Mouse (Mus musculus) adrenal gland, postnatal 4 days (tissue): ENCODE data around the gene Aldob. TPM values are rescaled to one million over a fixed set of nuclear protein-coding genes. Genes with fewer than 3 reads are reported as not detected.

ENCODE experiments used
- DNase-seq, 2 experiments: peaks; one replicate each; pipeline ENCODE4 v3.0.0; 2021 to 2022; ENCODE audit warnings: low spot score in 2 of 2, mixed read lengths in 2 of 2
- long read RNA-seq, 2 experiments: library from polyadenylated mRNA; stranded (forward); transcript quantifications; one replicate each; pipeline ENCODE4 v2.0.0; 2021
- total RNA-seq, 2 experiments: library from RNA; stranded (reverse); gene quantifications; 2 replicates each; pipeline ENCODE4 v1.2.3; 2021

Aldob gene
- total RNA-seq, result 100 to 1,000 TPM; 112 to 217 TPM
- long read RNA-seq, experiment 1, transcript Aldob-201 (9 exons, 2,016 nt), result major isoform, 213 of 232 reads
- long read RNA-seq, experiment 1, partial matches to known transcripts, result 15 of 232 reads
- long read RNA-seq, experiment 1, other reads (novel, unspliced or antisense), result 4 of 232 reads
- long read RNA-seq, experiment 2, transcript Aldob-201 (9 exons, 2,016 nt), result major isoform, 152 of 171 reads
- long read RNA-seq, experiment 2, partial matches to known transcripts, result 6 of 171 reads
- long read RNA-seq, experiment 2, other reads (novel, unspliced or antisense), result 13 of 171 reads

GRCm38 (mm10) chr4:49549383-49549782, at the start of gene Aldob:
Aldob (minus strand) TSS chr4:49549546.
- DNase-seq, result no peak

DNA sequence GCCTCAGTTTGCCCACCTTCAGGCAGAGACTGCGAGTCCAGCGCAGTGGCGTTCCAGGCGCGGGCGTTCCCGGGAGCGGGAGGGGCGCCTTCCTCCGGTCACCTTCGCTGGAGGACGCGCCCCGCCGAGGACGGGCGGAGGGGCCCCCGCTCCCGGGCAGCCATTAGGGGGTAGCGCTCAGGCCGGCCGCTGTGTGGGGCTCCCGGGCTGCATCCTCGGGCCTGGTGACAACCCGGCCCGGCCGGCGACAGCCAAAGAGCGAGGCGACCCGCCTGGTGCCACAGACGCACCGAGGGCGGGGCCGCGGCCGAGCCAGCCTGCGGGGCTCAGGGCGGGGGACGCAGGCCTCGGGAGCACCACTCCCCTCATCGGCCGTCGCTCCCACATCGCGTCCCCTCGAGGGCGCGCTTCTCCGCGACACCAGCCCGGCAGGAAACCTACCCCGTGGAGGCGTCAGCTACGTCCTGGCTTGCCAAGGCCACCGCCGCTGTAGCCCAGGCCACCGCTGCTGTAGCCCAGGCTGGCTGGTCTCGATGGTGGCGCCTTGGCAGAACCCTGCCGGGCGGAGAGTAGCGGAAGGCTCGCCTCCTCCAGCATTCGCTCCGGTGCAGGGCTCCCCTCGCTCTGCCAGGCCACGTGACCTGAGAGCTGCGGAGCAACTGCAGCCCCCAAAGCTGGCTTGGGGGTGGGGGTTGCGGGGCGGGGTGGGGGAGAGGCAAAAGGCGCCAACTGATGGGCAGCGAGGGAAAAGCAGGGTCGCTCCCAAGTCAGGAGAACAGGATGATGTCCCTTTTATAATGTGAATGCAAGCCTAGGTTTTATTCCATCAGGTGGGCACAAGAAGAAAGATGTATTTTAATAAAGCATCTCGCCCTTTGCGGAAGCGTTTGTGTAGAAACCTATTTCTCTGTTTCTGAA, 48.1 kb upstream of the Aldob start, which contains the start of gene Tmem246:
Gene Tmem246, minus strand, starts transcription at position 694 of the 918 bp plus-strand sequence.
- DNase-seq, result peak; percentile 32 to 36

GRCm38 (mm10) chr4:49596846-49597182, 47.5 kb upstream of the Aldob start:
- peak in 1 of 2 experiments; percentile 8 for DNase-seq

DNA sequence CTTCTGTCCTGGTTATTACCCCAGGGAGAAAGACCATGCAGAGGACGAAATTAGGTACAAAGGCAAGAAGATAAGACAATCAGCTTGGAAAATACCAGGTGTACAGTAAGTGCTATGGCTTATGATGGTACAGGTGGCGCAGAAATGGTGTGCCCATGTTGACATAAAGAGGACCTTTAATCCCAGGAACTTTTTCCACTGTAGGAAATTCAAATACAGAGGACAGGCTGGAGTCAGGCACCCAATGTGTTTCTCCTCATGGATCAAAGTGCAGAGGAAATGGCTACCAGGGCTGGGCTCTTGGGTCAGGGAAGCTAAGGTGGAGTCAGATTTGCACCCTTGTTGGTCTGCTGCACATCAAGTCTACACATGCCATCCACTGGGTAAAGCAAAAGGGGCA, 40.8 kb upstream of the Aldob start:
- DNase-seq, result no peak

- DNase-seq, result no peak
Observed at GRCm38 (mm10) chr4:49586811-49587210, 37.5 kb upstream of the Aldob start.

- DNase-seq, result no peak
Observed at GRCm38 (mm10) chr4:49585524-49586101, 36.3 kb upstream of the Aldob start.

DNA sequence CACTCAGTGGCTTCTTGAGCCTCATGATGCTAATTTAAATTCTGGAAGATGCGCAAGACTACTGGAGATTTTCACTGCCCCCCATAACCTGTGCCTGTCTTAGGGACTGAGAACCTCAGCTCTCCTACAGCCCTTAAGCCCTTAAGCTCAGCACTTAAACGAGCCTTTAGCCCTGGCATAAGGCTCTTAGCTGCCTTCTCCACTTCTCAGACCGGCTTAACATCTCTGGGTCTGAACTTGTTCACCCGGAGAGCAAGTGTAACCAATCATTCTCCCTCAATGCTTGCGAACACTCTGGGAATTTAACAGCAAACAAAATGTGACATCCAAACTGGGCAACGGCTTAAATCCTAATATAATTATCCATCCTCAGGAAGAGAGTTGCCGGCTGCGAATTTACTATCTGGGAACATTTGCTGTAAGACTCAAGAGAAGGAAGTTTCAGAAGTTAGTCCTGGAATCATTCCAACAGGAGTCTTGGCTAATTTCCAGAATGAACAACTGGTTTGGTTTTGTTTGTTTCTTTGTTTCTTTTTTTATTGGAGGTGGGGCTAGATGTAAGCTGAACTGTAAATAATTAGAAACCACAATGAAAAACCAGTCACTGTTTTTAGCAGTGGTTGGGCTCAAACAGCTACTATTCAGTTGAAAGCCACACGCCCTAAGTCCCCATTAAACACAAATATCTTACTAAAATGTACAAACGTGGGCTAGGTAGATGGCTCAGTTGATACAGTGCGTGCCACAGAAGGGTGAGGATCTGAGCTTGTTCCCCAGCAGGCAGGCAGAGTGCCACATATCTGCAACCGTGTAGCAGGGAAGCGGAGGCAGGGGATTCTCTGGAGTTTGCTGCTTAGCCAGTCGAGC, 34.9 kb upstream of the Aldob start:
- no peak for DNase-seq

DNA sequence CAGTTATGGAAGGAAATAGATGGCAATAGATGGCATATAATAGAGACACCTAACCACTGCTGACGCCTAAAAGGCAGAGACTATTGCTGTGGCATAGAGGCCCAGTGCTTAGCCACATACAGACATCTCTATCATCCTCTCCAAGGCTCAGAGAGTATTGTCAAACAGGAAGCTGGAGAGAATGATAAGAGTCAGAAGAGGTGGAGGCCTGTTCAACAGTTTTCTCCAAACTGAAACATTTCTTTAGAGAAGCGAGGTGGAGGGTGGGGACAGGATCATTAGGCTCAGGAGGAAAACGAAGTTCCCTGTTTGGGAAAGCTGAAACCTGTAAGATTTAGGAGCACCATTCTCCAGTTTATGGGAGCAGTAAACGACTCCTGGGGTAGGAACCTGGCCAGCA, 31.9 kb upstream of the Aldob start:
- no peak for DNase-seq

- no peak for DNase-seq
Observed at GRCm38 (mm10) chr4:49572194-49572593, 22.8 kb upstream of the Aldob start.

DNA sequence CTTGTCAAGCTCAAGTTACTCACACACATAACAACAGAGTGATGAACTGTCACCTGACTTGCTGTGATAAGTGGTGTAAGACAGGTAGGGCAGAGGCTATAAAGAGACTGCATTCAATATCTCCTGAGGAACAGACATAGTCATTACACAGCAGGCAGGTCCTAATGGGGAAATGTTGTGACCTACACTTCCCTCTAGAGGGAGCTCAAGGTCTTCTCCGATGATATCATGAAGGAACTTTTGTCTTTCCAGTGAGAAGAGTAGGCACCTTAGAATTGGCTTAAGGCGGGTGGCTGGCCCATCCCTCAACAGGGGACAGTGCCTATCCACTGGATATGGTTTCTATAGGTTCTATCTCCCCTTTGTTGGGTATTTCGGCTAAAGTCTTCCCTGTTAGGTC, 18.3 kb upstream of the Aldob start:
- no peak for DNase-seq

GRCm38 (mm10) chr4:49559915-49560772, 10.8 kb upstream of the Aldob start:
- DNase-seq, result peak in 1 of 2 experiments; percentile 16

GRCm38 (mm10) chr4:49558181-49558580, 8.8 kb upstream of the Aldob start:
- DNase-seq, result no peak

- no peak for DNase-seq
Observed at GRCm38 (mm10) chr4:49557375-49557774, 8.0 kb upstream of the Aldob start.

- DNase-seq, result no peak
Observed at GRCm38 (mm10) chr4:49553380-49553779, 4.0 kb upstream of the Aldob start.

DNA sequence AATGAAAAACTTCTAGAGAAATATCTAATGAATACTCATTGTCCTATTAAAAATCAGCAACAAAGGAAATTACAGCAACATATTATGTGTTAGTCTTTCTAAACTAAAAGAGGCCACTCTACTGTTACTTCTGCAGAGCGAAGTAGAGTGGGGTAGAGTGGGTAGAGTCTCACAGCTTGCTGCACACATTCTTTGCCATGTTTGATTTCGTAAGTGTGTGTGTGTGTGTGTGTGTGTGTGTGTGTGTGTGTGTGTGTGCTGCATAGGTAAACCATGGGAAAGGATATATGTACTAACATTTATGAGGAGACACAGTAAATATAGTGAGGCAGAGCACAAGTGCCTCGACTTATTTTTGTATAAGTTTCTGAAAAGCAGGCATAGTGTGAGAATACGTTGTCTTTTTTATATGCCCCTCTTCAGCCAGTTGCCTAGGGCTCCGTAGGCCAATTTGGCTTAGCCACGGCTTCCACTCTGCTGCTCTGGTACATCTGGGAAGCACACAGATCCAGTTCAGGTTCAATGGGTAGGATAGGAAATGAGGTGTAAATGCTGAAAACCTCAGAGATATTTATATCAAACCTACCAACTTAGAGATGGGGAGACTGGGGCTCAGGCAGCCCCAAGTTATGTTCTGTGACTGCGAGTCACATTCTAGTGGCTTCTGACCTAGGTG, 1.7 kb downstream of the Aldob start:
- DNase-seq, result no peak

DNA sequence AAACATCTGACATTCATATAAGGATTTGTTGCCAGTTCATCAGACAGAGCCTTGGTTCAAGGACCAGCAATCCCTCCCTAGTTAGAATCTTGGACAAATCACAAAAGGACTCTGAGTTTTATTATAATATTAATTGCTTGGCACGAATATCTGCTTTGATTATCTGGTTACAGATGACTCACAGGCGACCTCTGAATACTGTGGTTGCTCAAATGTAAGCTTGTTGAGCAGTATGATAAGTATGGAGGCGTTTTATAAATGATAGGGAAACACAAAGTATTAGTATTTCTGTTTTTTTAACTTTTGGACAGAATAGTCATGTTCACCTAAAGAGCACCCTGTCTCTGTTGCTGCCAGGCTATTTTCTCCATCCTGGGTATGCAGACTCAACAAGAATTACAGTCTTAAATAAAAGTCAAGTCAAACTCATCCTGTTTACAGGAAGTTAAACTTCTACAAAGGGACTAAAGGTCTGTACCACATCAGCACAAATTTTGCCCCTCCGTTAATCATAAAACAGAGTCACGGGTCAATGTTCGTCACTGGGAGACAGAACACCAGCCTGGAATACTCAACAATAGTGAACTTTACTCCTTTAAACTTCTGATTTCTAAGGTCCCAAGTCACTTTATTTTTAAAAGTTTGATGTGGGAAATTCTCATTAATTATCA, 2.3 kb downstream of the Aldob start:
- no peak for DNase-seq

- no peak for DNase-seq
Observed at GRCm38 (mm10) chr4:49546026-49546425, 3.3 kb downstream of the Aldob start.

DNA sequence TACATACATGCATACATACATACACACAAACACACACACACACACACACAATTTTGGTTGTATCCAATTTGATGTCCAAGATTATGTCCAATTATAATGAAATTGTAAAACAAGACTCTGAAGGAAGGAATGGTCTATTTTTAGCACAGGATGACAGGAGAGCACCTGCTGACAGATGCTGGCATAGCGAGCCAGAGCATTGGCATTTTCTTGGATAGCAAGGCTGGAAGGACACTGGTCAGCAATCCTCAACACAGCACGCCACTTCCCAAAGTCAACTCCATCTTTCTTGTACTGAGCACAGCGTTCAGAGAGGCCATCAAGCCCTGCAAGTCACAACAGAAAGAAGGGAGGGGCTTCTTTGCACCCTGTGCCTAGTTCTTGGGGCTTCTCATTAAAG, 8.4 kb downstream of the Aldob start:
- no peak for DNase-seq

GRCm38 (mm10) chr4:49539665-49540064, 9.7 kb downstream of the Aldob start:
- no peak for DNase-seq
